Mouse (Mus musculus): ENCODE results near the gene Ugt2a3. TPM values are rescaled to one million over a fixed set of nuclear protein-coding genes. Genes with fewer than 3 reads are reported as not detected.
"Not testable (repeated sequence)": the region's sequence is repeated elsewhere in the genome, so short reads cannot be mapped to it uniquely, and the experiment has no call there.

The Ugt2a3 gene
- polyA plus RNA-seq, 1 experiment, result not detected

DNA sequence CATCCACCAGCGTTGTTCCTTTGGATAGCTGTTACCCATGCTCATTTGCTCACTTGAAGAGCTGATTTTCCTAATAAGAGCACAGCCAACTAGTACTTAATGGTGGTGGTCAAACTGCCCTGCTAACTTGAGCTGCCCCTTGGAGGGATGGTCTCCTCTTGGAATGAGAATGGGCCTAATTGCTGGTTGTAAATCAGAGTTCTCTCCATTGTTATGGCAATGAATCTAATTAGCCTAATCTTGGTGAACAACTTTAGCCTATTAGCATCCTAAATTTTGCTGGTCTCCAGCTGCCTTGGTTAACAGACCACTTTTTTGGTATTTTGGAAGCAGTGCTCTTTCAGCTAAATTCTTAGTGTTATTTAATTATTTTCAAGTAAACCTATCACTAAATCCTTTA lies 13.4 kb upstream of the Ugt2a3 start:
- no peak overlapping the region for H3K27ac ChIP-seq (ENCODE audit: control insufficient read depth, insufficient read depth, low read length)
- DNase-seq, result no peak
- no peaks in the 10 kb centered on the region for H3K4me1 ChIP-seq (replicated peaks; ENCODE audit: control insufficient read depth, insufficient read depth, low read length)
- WGBS, result 48% methylated on average over 1 of the region's 1 CpGs
- TF ChIP-seq POLR2A (IDR thresholded peaks at IDR 0.05; ENCODE audit: control insufficient read depth, extremely low read depth, insufficient read depth, low read length, poor library complexity), result no peak
- no peak for TF ChIP-seq CTCF (IDR thresholded peaks at IDR 0.05; ENCODE audit: borderline replicate concordance, control insufficient read depth, extremely low read depth, insufficient read depth, low read length, poor library complexity)
- H3K36me3 ChIP-seq (ENCODE audit: control insufficient read depth, insufficient read depth, low read length), result no peaks in the 10 kb centered on the region
- H3K4me3 ChIP-seq (ENCODE audit: control insufficient read depth, insufficient read depth, low read length), result no peak overlapping the region
- no peaks in the 10 kb centered on the region for H3K27me3 ChIP-seq (ENCODE audit: control insufficient read depth, insufficient read depth, low read length)

- H3K27me3 ChIP-seq (ENCODE audit: control insufficient read depth, insufficient read depth, low read length); DNase-seq; H3K4me3 ChIP-seq (ENCODE audit: control insufficient read depth, insufficient read depth, low read length); H3K36me3 ChIP-seq (ENCODE audit: control insufficient read depth, insufficient read depth, low read length); H3K27ac ChIP-seq (ENCODE audit: control insufficient read depth, insufficient read depth, low read length); H3K4me1 ChIP-seq (replicated peaks; ENCODE audit: control insufficient read depth, insufficient read depth, low read length): not testable (repeated sequence)
- 97% methylated on average over 1 of the region's 1 CpGs for WGBS
Measured at GRCm38 (mm10) chr5:87349150-87349549, 12.2 kb upstream of the Ugt2a3 start.

DNA sequence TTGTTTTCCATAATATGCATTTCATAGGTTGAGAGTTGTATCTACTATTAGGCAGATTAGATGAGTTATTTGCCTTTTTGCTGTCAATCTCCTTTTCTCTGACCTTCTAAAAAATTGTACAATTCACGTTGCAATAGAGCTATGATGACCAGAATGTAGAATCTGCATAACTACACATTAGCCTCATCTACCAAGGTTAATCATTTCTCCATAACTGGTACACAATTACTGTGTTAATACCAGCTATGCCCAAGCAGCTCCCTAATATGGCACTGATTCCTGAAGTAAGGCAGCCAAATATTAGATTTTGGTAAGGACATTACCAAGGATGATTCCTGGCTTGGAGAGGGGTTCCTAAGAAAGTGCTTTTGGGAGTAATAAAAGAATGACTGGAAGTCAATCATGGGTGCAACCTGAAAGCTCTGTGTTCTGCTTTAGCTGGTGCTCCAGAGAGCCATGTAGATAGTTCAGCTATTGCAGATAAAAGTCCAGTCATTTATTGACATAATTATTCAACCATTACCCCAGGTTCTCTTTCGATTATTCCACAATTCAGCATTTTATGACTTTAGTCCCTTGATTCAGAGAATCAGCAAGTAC lies 10.6 kb upstream of the Ugt2a3 start:
- WGBS, result 73% methylated on average over 2 of the region's 2 CpGs
- DNase-seq, result not testable (repeated sequence)

GRCm38 (mm10) chr5:87340461-87340860 lies 3.5 kb upstream of the Ugt2a3 start:
- Histone ChIP-seq H3K27me3 (ENCODE audit: control insufficient read depth, insufficient read depth, low read length) (no peaks in the 10 kb centered on the region), H3K36me3 (ENCODE audit: control insufficient read depth, insufficient read depth, low read length) (no peaks in the 10 kb centered on the region), H3K27ac (ENCODE audit: control insufficient read depth, insufficient read depth, low read length) (no peak overlapping the region), H3K4me3 (ENCODE audit: control insufficient read depth, insufficient read depth, low read length) (no peak overlapping the region), H3K4me1 (replicated peaks; ENCODE audit: control insufficient read depth, insufficient read depth, low read length) (no peaks in the 10 kb centered on the region)
- 92% methylated on average over 5 of the region's 5 CpGs for WGBS
- TF ChIP-seq CTCF (IDR thresholded peaks at IDR 0.05; ENCODE audit: borderline replicate concordance, control insufficient read depth, extremely low read depth, insufficient read depth, low read length, poor library complexity) (no peak), POLR2A (IDR thresholded peaks at IDR 0.05; ENCODE audit: control insufficient read depth, extremely low read depth, insufficient read depth, low read length, poor library complexity) (no peak)
- no peak for DNase-seq

More for the DNA sequence above, 10.6 kb upstream of the Ugt2a3 start:
- not testable (repeated sequence) for H3K4me3 ChIP-seq (ENCODE audit: control insufficient read depth, insufficient read depth, low read length); H3K27ac ChIP-seq (ENCODE audit: control insufficient read depth, insufficient read depth, low read length); H3K36me3 ChIP-seq (ENCODE audit: control insufficient read depth, insufficient read depth, low read length); H3K4me1 ChIP-seq (replicated peaks; ENCODE audit: control insufficient read depth, insufficient read depth, low read length); H3K27me3 ChIP-seq (ENCODE audit: control insufficient read depth, insufficient read depth, low read length)

DNA sequence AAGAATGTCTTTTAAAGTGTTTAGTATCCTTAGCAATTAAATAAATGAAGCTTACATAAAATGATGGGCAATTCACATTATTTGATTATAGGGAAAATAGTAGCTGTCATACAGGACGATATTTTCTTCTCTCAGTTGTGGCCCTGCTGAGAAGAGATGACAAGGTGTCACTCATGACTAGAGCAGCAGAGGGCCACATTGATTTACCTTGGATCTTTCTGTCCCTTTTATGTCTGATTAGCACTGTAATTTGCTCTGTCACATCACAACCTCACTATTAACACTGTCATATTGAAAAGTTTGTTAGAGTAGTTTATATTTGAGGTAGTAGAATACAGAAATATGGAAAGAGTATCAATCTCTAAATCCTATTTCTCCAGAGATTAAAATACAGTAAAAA lies 1.8 kb downstream of the Ugt2a3 start:
- TF ChIP-seq POLR2A (IDR thresholded peaks at IDR 0.05; ENCODE audit: control insufficient read depth, extremely low read depth, insufficient read depth, low read length, poor library complexity) (no peak), CTCF (IDR thresholded peaks at IDR 0.05; ENCODE audit: borderline replicate concordance, control insufficient read depth, extremely low read depth, insufficient read depth, low read length, poor library complexity) (no peak)
- 78% methylated on average over 1 of the region's 1 CpGs for WGBS
- H3K27ac ChIP-seq (ENCODE audit: control insufficient read depth, insufficient read depth, low read length), result no peak overlapping the region
- H3K4me1 ChIP-seq (replicated peaks; ENCODE audit: control insufficient read depth, insufficient read depth, low read length), result no peaks in the 10 kb centered on the region
- H3K4me3 ChIP-seq (ENCODE audit: control insufficient read depth, insufficient read depth, low read length), result no peak overlapping the region
- no peaks in the 10 kb centered on the region for H3K36me3 ChIP-seq (ENCODE audit: control insufficient read depth, insufficient read depth, low read length)
- no peaks in the 10 kb centered on the region for H3K27me3 ChIP-seq (ENCODE audit: control insufficient read depth, insufficient read depth, low read length)
- DNase-seq, result no peak

- WGBS, result 59% methylated on average over 3 of the region's 3 CpGs
- TF ChIP-seq POLR2A (IDR thresholded peaks at IDR 0.05; ENCODE audit: control insufficient read depth, extremely low read depth, insufficient read depth, low read length, poor library complexity) (no peak), CTCF (IDR thresholded peaks at IDR 0.05; ENCODE audit: borderline replicate concordance, control insufficient read depth, extremely low read depth, insufficient read depth, low read length, poor library complexity) (no peak)
- Histone ChIP-seq H3K4me3 (ENCODE audit: control insufficient read depth, insufficient read depth, low read length) (no peak overlapping the region), H3K27me3 (ENCODE audit: control insufficient read depth, insufficient read depth, low read length) (no peaks in the 10 kb centered on the region), H3K36me3 (ENCODE audit: control insufficient read depth, insufficient read depth, low read length) (no peaks in the 10 kb centered on the region), H3K4me1 (replicated peaks; ENCODE audit: control insufficient read depth, insufficient read depth, low read length) (no peaks in the 10 kb centered on the region), H3K27ac (ENCODE audit: control insufficient read depth, insufficient read depth, low read length) (no peak overlapping the region)
- DNase-seq, result no peak
Measured at GRCm38 (mm10) chr5:87333584-87333983, 3.4 kb downstream of the Ugt2a3 start.

- 95% methylated on average over 12 of the region's 12 CpGs for WGBS
- no peak overlapping the region for H3K4me3 ChIP-seq (ENCODE audit: control insufficient read depth, insufficient read depth, low read length)
- no peak for DNase-seq
- H3K4me1 ChIP-seq (replicated peaks; ENCODE audit: control insufficient read depth, insufficient read depth, low read length), result no peaks in the 10 kb centered on the region
- H3K27me3 ChIP-seq (ENCODE audit: control insufficient read depth, insufficient read depth, low read length), result no peaks in the 10 kb centered on the region
- H3K36me3 ChIP-seq (ENCODE audit: control insufficient read depth, insufficient read depth, low read length), result no peaks in the 10 kb centered on the region
- TF ChIP-seq POLR2A (IDR thresholded peaks at IDR 0.05; ENCODE audit: control insufficient read depth, extremely low read depth, insufficient read depth, low read length, poor library complexity), result no peak
- no peak for TF ChIP-seq CTCF (IDR thresholded peaks at IDR 0.05; ENCODE audit: borderline replicate concordance, control insufficient read depth, extremely low read depth, insufficient read depth, low read length, poor library complexity)
- H3K27ac ChIP-seq (ENCODE audit: control insufficient read depth, insufficient read depth, low read length), result no peak overlapping the region
Measured at GRCm38 (mm10) chr5:87311392-87311791, 25.6 kb downstream of the Ugt2a3 start.

DNA sequence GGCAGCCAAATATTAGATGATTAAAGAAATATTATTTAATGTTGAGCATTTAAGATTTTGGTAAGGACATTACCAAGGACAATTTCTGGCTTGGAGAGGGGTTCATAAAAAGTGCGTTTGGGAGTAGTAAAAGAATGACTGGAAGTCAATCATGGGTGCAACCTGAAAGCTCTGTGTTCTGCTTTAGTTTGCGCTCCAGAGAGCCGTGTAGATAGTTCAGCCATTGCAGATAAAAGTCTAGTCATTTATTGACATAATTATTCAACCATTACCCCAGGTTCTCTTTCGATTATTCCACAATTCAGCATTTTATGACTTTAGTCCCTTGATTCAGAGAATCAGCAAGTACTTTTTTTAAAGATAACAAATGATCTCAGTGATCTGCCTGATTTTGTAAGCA lies 50.8 kb downstream of the Ugt2a3 start:
- H3K4me3 ChIP-seq (ENCODE audit: control insufficient read depth, insufficient read depth, low read length); H3K27me3 ChIP-seq (ENCODE audit: control insufficient read depth, insufficient read depth, low read length); DNase-seq; H3K36me3 ChIP-seq (ENCODE audit: control insufficient read depth, insufficient read depth, low read length); H3K4me1 ChIP-seq (replicated peaks; ENCODE audit: control insufficient read depth, insufficient read depth, low read length); H3K27ac ChIP-seq (ENCODE audit: control insufficient read depth, insufficient read depth, low read length): not testable (repeated sequence)
- 92% methylated on average over 4 of the region's 4 CpGs for WGBS

- not testable (repeated sequence) for H3K27ac ChIP-seq (ENCODE audit: control insufficient read depth, insufficient read depth, low read length); DNase-seq
- WGBS, result 87% methylated on average over 4 of the region's 4 CpGs
Measured at GRCm38 (mm10) chr5:87275986-87276385, 61.0 kb downstream of the Ugt2a3 start.

More at GRCm38 (mm10) chr5:87275986-87276385, 61.0 kb downstream of the Ugt2a3 start:
- not testable (repeated sequence) for H3K4me1 ChIP-seq (replicated peaks; ENCODE audit: control insufficient read depth, insufficient read depth, low read length); H3K36me3 ChIP-seq (ENCODE audit: control insufficient read depth, insufficient read depth, low read length); H3K4me3 ChIP-seq (ENCODE audit: control insufficient read depth, insufficient read depth, low read length); H3K27me3 ChIP-seq (ENCODE audit: control insufficient read depth, insufficient read depth, low read length)

Measured in thymus, adult 2 months (tissue).